Mouse (Mus musculus) C2C12 (cell line): Measurements from ENCODE around the gene Tpo. TPM values are rescaled to one million over a fixed set of nuclear protein-coding genes. Genes with fewer than 3 reads are reported as not detected.

Source experiments
- H3K27me3 ChIP-seq: one replicate; pipeline ENCODE4 v1.6.1; 2011; ENCODE audit not compliant: control insufficient read depth, insufficient read depth, insufficient read length
- H3K36me3 ChIP-seq: one replicate; pipeline ENCODE4 v1.6.1; 2011; ENCODE audit not compliant: control insufficient read depth, insufficient read depth
- H3K4me3 ChIP-seq: one replicate; pipeline ENCODE4 v1.5.1; 2011; ENCODE audit warnings: mild to moderate bottlenecking, control low read depth; ENCODE audit not compliant: poor library complexity, insufficient read depth, severe bottlenecking
- H3K79me2 ChIP-seq: one replicate; pipeline ENCODE4 v1.6.1; 2011; ENCODE audit not compliant: control insufficient read depth, insufficient read depth
- H3K79me3 ChIP-seq: one replicate; pipeline ENCODE4 v1.6.1; 2011; ENCODE audit warnings: low read depth, control low read depth
- H3ac ChIP-seq: one replicate; pipeline ENCODE3; 2011; ENCODE audit warnings: low read depth; ENCODE audit not compliant: control insufficient read depth, insufficient read length
- CEBPB ChIP-seq: IDR thresholded peaks from one replicate; pipeline ENCODE4 v1.6.1; 2011; ENCODE audit warnings: low read depth, mild to moderate bottlenecking, control low read depth, moderate library complexity
- CTCF ChIP-seq: IDR thresholded peaks from one replicate; pipeline ENCODE4 v1.5.1; 2011; ENCODE audit not compliant: control insufficient read depth, insufficient read depth, insufficient read length
- FOSL1 ChIP-seq: IDR thresholded peaks from one replicate; pipeline ENCODE4 v1.8.0; 2011; ENCODE audit warnings: mild to moderate bottlenecking, low read length; ENCODE audit not compliant: poor library complexity, insufficient read depth, severe bottlenecking
- MAX ChIP-seq: IDR thresholded peaks from one replicate; pipeline ENCODE4 v1.6.1; 2011; ENCODE audit warnings: mild to moderate bottlenecking, control low read depth
- MYOD1 ChIP-seq: IDR thresholded peaks from one replicate; pipeline ENCODE4 v1.6.1; 2011; ENCODE audit warnings: low read depth; ENCODE audit not compliant: control insufficient read depth, insufficient read length
- MYOG ChIP-seq: IDR thresholded peaks from one replicate; pipeline ENCODE4 v1.6.1; 2011; ENCODE audit not compliant: control insufficient read depth, insufficient read length; ENCODE audit errors: extremely low read depth
- USF1 ChIP-seq: IDR thresholded peaks from one replicate; pipeline ENCODE4 v1.6.1; 2011; ENCODE audit warnings: low read depth, mild to moderate bottlenecking, control low read depth, moderate library complexity
- polyA plus RNA-seq: library from polyadenylated mRNA; unstranded; fragments of >200 nt; fragmentation: generic; extraction: Trizol; gene quantifications from one replicate; pipeline ENCODE4 v1.2.1, GENCODE M21; 2012; ENCODE audit warnings: missing spikeins

Gene Tpo
- polyA plus RNA-seq, 1 experiment, result not detected

DNA sequence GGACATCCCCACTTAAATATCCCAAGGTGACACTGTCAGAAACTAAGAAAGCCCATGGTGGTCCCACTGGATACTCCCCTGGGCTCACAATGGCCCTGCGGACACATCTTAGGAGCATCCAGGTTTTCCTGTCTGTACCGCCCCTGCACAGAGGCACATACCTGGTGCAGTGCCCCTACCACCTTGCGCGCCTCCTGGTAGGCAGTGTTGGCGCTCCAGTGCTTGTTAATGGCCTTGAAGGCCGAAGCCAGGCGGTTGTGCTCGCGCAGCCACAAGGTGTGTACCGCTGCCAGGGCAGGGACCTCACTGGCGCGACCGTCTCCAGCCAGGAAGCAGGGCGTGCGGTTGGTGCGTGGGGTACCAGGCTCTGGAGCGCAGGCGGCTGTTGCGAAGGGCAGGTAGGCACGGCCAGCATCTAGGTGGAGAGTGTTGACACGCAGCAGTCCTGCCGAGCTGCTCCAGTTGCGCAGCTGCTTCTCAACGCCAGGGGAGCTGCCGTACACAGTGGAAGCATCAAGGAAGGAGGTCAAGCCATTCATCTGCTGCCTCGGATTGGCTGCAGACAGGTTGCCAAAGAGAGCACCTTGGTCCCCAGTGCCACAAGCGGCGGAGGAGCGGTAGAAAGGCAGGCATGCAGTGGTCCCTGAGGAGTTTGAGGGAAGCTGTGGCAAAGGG is 29.4 kb downstream of the Tpo start:
- TF ChIP-seq CTCF, result no peak
- TF ChIP-seq MYOG, result no peak
- TF ChIP-seq CEBPB, result no peak
- no peak for TF ChIP-seq FOSL1
- TF ChIP-seq MYOD1, result no peak
- TF ChIP-seq USF1, result no peak
- TF ChIP-seq MAX, result no peak

DNA sequence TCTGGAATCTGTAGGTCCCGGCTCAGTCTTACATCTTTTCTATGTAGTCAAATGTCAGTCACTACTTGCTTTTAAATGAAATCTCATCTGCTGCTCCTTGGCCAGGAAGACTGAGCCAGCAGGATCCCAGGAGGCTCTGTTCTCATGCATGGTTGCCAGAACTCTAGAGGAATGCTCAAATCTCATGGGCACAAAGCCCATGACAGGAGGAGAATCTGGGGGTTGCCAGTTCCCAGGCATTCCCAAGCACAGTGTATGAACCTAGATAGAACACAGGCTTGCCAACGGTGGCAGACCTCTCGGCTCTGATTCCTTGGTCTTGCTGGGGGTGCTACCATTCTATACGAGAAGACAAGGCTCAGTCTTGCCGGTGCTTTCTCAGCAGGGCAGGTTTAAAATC is 40.3 kb downstream of the Tpo start:
- H3ac ChIP-seq, result no peak overlapping the region
- TF ChIP-seq MYOD1 (no peak), CEBPB (no peak), FOSL1 (no peak), USF1 (no peak), CTCF (no peak), MYOG (no peak), MAX (no peak)
- H3K27me3 ChIP-seq, result peaks cover 3% of the 10 kb centered on the region
- H3K36me3 ChIP-seq, result no peaks in the 10 kb centered on the region
- H3K4me3 ChIP-seq, result no peak overlapping the region
- no peaks in the 10 kb centered on the region for H3K79me3 ChIP-seq
- no peaks in the 10 kb centered on the region for H3K79me2 ChIP-seq

More for the DNA sequence above, 29.4 kb downstream of the Tpo start:
- Histone ChIP-seq H3K79me2 (no peaks in the 10 kb centered on the region), H3K4me3 (no peak overlapping the region), H3K27me3 (peaks cover 10% of the 10 kb centered on the region), H3ac (no peak overlapping the region), H3K36me3 (no peaks in the 10 kb centered on the region), H3K79me3 (no peaks in the 10 kb centered on the region)

DNA sequence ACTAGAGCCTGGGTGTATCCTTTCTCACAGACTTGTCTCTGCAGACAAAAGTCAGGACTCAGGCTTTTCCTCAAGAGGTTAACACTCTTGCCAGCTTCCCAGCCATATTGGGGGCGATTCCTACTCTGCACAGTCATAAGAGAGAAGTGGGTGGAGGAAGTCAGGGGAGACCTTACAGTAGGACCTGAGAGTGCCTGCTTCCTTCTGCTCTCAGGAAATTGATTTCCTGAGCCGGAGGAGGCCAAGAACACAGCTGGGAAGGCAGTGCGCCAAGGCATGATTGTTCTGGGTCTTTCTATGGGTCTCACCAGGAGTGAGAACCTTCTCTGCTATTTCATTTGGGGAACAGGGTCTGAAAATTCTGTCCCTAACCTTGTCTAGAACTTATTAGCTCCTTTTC is 48.5 kb downstream of the Tpo start:
- H3K4me3 ChIP-seq, result no peak overlapping the region
- TF ChIP-seq CEBPB (no peak), USF1 (no peak), MYOG (no peak), CTCF (no peak), MYOD1 (no peak), FOSL1 (no peak), MAX (no peak)
- H3ac ChIP-seq, result no peak overlapping the region
- no peaks in the 10 kb centered on the region for H3K36me3 ChIP-seq
- H3K79me3 ChIP-seq, result no peaks in the 10 kb centered on the region
- no peaks in the 10 kb centered on the region for H3K27me3 ChIP-seq
- H3K79me2 ChIP-seq, result no peaks in the 10 kb centered on the region

DNA sequence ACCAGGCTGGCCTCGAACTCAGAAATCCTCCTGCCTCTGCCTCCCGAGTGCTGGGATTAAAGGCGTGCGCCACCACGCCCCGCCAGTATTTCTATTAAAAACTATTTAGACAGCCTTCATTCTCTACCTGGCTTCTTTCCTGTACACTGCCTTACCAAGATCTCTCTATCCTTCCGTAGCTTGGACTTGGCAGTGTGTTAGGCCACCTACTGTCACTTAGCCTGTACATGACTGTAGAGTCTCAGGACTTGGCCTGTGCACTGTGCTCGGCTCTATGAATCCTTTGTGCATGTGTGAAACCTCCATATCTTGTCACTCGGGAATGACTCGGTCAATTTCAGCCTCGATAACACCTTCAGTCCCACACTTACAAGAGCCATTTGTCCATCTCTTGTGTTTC is 55.4 kb downstream of the Tpo start:
- no peak overlapping the region for H3ac ChIP-seq
- no peaks in the 10 kb centered on the region for H3K36me3 ChIP-seq
- no peaks in the 10 kb centered on the region for H3K79me2 ChIP-seq
- peaks cover 5% of the 10 kb centered on the region for H3K27me3 ChIP-seq
- H3K79me3 ChIP-seq, result no peaks in the 10 kb centered on the region
- no peak overlapping the region for H3K4me3 ChIP-seq
- TF ChIP-seq MYOG (no peak), CEBPB (no peak), MYOD1 (no peak), MAX (no peak), USF1 (no peak), CTCF (no peak), FOSL1 (no peak)

DNA sequence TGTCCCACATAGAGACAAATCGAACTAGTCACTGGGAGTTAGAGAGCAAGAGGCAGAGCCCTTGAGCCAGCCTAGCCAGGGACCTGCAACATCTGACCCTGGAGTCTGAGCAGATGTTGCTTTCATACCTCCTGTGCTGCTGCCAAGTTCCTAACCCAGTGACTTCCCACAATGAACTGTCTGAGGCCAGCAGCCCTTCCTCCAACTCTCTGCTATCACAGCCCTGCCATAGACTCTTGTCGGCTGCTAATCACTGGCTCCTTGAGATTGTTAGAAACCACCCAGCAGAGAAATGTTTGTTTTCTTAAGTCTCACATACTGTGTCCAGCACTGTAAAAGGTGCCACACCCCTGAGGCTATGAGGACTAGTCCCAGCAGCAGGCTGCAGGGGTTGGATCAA is 56.1 kb downstream of the Tpo start:
- no peak overlapping the region for H3K4me3 ChIP-seq
- no peaks in the 10 kb centered on the region for H3K79me3 ChIP-seq
- H3K36me3 ChIP-seq, result no peaks in the 10 kb centered on the region
- H3K27me3 ChIP-seq, result peaks cover 5% of the 10 kb centered on the region
- no peaks in the 10 kb centered on the region for H3K79me2 ChIP-seq
- TF ChIP-seq MYOD1 (no peak), FOSL1 (no peak), USF1 (no peak), MYOG (no peak), CTCF (no peak), MAX (no peak), CEBPB (no peak)
- H3ac ChIP-seq, result no peak overlapping the region
